Mouse (Mus musculus): ENCODE data around the gene Pgrmc1.

GRCm38 (mm10) chrX:36597707-36598389 is at the start of gene Pgrmc1:
- TF ChIP-seq EP300 (IDR thresholded peaks at IDR 0.05; ENCODE audit: low read depth) (no peak; the same call in 1 of the 2 replicates), CTCF (IDR thresholded peaks at IDR 0.05; ENCODE audit: low read depth) (no peak)
